ENCODE assay signal across 23 mouse cellular contexts in genomic region chr7:109876085-109876484, GRCm38 (mm10). TPM values are rescaled to one million over a fixed set of nuclear protein-coding genes. Genes with fewer than 3 reads are reported as not detected.
DNase-seq lines count a peak whose midpoint lies in the region; ATAC-seq and TF ChIP-seq lines count a peak whose summit lies in the region.
"Had no signal": no experiment of that assay in that cellular context is flagged by ENCODE, and none has a peak within 500 bp of the region (broad histone marks: within the 10 kb centered on the region; RNA-seq: fewer than 3 reads in every experiment).

No protein-coding gene starts in this region.

- no peak overlapping the region for H3K4me2 ChIP-seq in forebrain, embryonic 13.5 days
- no peak overlapping the region for H3K4me2 ChIP-seq in intestine, postnatal 0 days (replicated peaks; ENCODE audit: low read depth)
- no peak overlapping the region for H3K4me2 ChIP-seq in intestine, embryonic 15.5 days (replicated peaks)
- H3K4me2 ChIP-seq in midbrain, embryonic 15.5 days = no peak overlapping the region
- H3K4me2 ChIP-seq in midbrain, embryonic 11.5 days = no peak overlapping the region
- H3K4me2 ChIP-seq: embryonic facial prominence, embryonic 13.5 days; hindbrain, embryonic 14.5 days; neural tube, embryonic 12.5 days had no signal

- peak overlapping the region; percentile 45; the same call in 1 of the 2 replicates for H3K27ac ChIP-seq in forebrain, embryonic 13.5 days
- no peak overlapping the region for H3K27ac ChIP-seq in forebrain, embryonic 10.5 days
- no peak overlapping the region for H3K27ac ChIP-seq in intestine, postnatal 0 days (ENCODE audit: low read depth, low read length)
- no peak overlapping the region for H3K27ac ChIP-seq in intestine, embryonic 15.5 days
- 0 out of 2 replicates have a peak overlapping the region, but pooled peaks have one; percentile 7 for H3K27ac ChIP-seq in midbrain, embryonic 15.5 days
- no peak overlapping the region for H3K27ac ChIP-seq in midbrain, embryonic 11.5 days (ENCODE audit: low read depth, low read length)
- H3K27ac ChIP-seq: embryonic facial prominence, embryonic 13.5 days; hindbrain, embryonic 14.5 days; limb, embryonic 10.5 days; neural tube, embryonic 12.5 days had no signal

- 0 out of 2 replicates have a peak, but pooled peaks cover 5% of the 10 kb centered on the region for H3K4me1 ChIP-seq in forebrain, embryonic 13.5 days
- H3K4me1 ChIP-seq in forebrain, embryonic 10.5 days = 0 out of 2 replicates have a peak, but pooled peaks cover 6% of the 10 kb centered on the region
- no peaks in the 10 kb centered on the region for H3K4me1 ChIP-seq in intestine, postnatal 0 days (replicated peaks; ENCODE audit: control insufficient read depth, insufficient read depth, low read length)
- 0 out of 2 replicates have a peak, but pooled peaks cover 4% of the 10 kb centered on the region for H3K4me1 ChIP-seq in intestine, embryonic 15.5 days (replicated peaks)
- H3K4me1 ChIP-seq in midbrain, embryonic 15.5 days = no peaks in the 10 kb centered on the region; the same call in 1 of the 2 replicates
- H3K4me1 ChIP-seq in midbrain, embryonic 11.5 days (ENCODE audit: control insufficient read depth, insufficient read depth, low read length) = no peaks in the 10 kb centered on the region
- H3K4me1 ChIP-seq: embryonic facial prominence, embryonic 13.5 days; neural tube, embryonic 12.5 days had no signal

- peak; percentile 14; the same call in 1 of the 2 replicates for TF ChIP-seq CTCF in intestine, postnatal 0 days (IDR thresholded peaks at IDR 0.05; ENCODE audit: low read depth)

- no peaks in the 10 kb centered on the region for H3K9me3 ChIP-seq in forebrain, embryonic 13.5 days (replicated peaks)
- H3K9me3 ChIP-seq in forebrain, embryonic 10.5 days = no peaks in the 10 kb centered on the region
- no peaks in the 10 kb centered on the region for H3K9me3 ChIP-seq in intestine, postnatal 0 days (ENCODE audit: control insufficient read depth)
- no peaks in the 10 kb centered on the region for H3K9me3 ChIP-seq in intestine, embryonic 15.5 days
- no peaks in the 10 kb centered on the region for H3K9me3 ChIP-seq in midbrain, embryonic 15.5 days
- no peaks in the 10 kb centered on the region for H3K9me3 ChIP-seq in midbrain, embryonic 11.5 days (ENCODE audit: control insufficient read depth, low read length)
- H3K9me3 ChIP-seq: embryonic facial prominence, embryonic 13.5 days; G1E; limb, embryonic 10.5 days; neural tube, embryonic 12.5 days had no signal

- no peak for ATAC-seq in forebrain, embryonic 13.5 days
- no peak for ATAC-seq in intestine, postnatal 0 days
- no peak for ATAC-seq in intestine, embryonic 15.5 days
- no peak for ATAC-seq in midbrain, embryonic 15.5 days (replicated peaks)
- ATAC-seq in midbrain, embryonic 11.5 days (ENCODE audit: low FRiP score) = no peak
- ATAC-seq: intestine, embryonic 16.5 days; liver, postnatal 0 days had no signal

- H3K27me3 ChIP-seq in forebrain, embryonic 13.5 days = no peaks in the 10 kb centered on the region
- H3K27me3 ChIP-seq in forebrain, embryonic 10.5 days (ENCODE audit: poor library complexity, severe bottlenecking) = no peaks in the 10 kb centered on the region
- H3K27me3 ChIP-seq in intestine, postnatal 0 days (replicated peaks; ENCODE audit: control insufficient read depth, insufficient read depth, low read length) = no peaks in the 10 kb centered on the region
- no peaks in the 10 kb centered on the region for H3K27me3 ChIP-seq in intestine, embryonic 15.5 days (replicated peaks)
- H3K27me3 ChIP-seq in midbrain, embryonic 15.5 days (replicated peaks) = no peaks in the 10 kb centered on the region
- no peaks in the 10 kb centered on the region for H3K27me3 ChIP-seq in midbrain, embryonic 11.5 days (ENCODE audit: control insufficient read depth, insufficient read depth, low read length)
- H3K27me3 ChIP-seq: embryonic facial prominence, embryonic 13.5 days; neural tube, embryonic 12.5 days had no signal

- no peak overlapping the region for H3K4me3 ChIP-seq in forebrain, embryonic 13.5 days
- no peak overlapping the region for H3K4me3 ChIP-seq in forebrain, embryonic 10.5 days
- no peak overlapping the region for H3K4me3 ChIP-seq in intestine, postnatal 0 days (ENCODE audit: low read depth, low read length)
- no peak overlapping the region for H3K4me3 ChIP-seq in intestine, embryonic 15.5 days (replicated peaks)
- no peak overlapping the region for H3K4me3 ChIP-seq in midbrain, embryonic 15.5 days
- no peak overlapping the region for H3K4me3 ChIP-seq in midbrain, embryonic 11.5 days (ENCODE audit: low read depth, low read length)
- H3K4me3 ChIP-seq: embryonic facial prominence, embryonic 13.5 days; limb, embryonic 10.5 days; neural tube, embryonic 12.5 days had no signal

- WGBS in forebrain, embryonic 13.5 days = 69% methylated on average over 8 of the region's 8 CpGs
- WGBS in forebrain, embryonic 10.5 days = 77% methylated on average over 8 of the region's 8 CpGs
- 69% methylated on average over 8 of the region's 8 CpGs for WGBS in intestine, postnatal 0 days
- WGBS in intestine, embryonic 15.5 days = 51% methylated on average over 8 of the region's 8 CpGs
- 77% methylated on average over 8 of the region's 8 CpGs for WGBS in midbrain, embryonic 15.5 days
- 79% methylated on average over 8 of the region's 8 CpGs for WGBS in midbrain, embryonic 11.5 days

- H3K9ac ChIP-seq in forebrain, embryonic 13.5 days = no peak overlapping the region
- no peak overlapping the region for H3K9ac ChIP-seq in intestine, postnatal 0 days (ENCODE audit: low read depth, low read length)
- no peak overlapping the region for H3K9ac ChIP-seq in intestine, embryonic 15.5 days
- no peak overlapping the region for H3K9ac ChIP-seq in midbrain, embryonic 15.5 days
- no peak overlapping the region for H3K9ac ChIP-seq in midbrain, embryonic 11.5 days (ENCODE audit: low read length)
- H3K9ac ChIP-seq: embryonic facial prominence, embryonic 13.5 days; hindbrain, embryonic 14.5 days; liver, postnatal 0 days; neural tube, embryonic 12.5 days had no signal

- no peak for DNase-seq in forebrain, embryonic 10.5 days (ENCODE audit: extremely low spot score, low spot score)
- DNase-seq in midbrain, embryonic 11.5 days (ENCODE audit: low spot score, missing footprints) = no peak
- no peak for DNase-seq in adrenal gland, adult 2 months
- DNase-seq: adrenal gland, postnatal 25 days; cerebellum, adult 18-20 months; gastrocnemius, postnatal 25 days; heart, postnatal 14 days; kidney, postnatal 14 days; liver, postnatal 0 days; lung, postnatal 10 days; thymus, postnatal 14 days had no signal

- H3K36me3 ChIP-seq in forebrain, embryonic 13.5 days (ENCODE audit: poor library complexity, severe bottlenecking) = no peaks in the 10 kb centered on the region
- H3K36me3 ChIP-seq in forebrain, embryonic 10.5 days (replicated peaks) = no peaks in the 10 kb centered on the region
- H3K36me3 ChIP-seq in intestine, postnatal 0 days (ENCODE audit: control insufficient read depth, insufficient read depth) = no peaks in the 10 kb centered on the region
- H3K36me3 ChIP-seq in intestine, embryonic 15.5 days = no peaks in the 10 kb centered on the region
- no peaks in the 10 kb centered on the region for H3K36me3 ChIP-seq in midbrain, embryonic 15.5 days (replicated peaks)
- no peaks in the 10 kb centered on the region for H3K36me3 ChIP-seq in midbrain, embryonic 11.5 days (ENCODE audit: control insufficient read depth, insufficient read depth, low read length)
- H3K36me3 ChIP-seq: embryonic facial prominence, embryonic 13.5 days; G1E; limb, embryonic 10.5 days; neural tube, embryonic 12.5 days had no signal

RNA-seq across cellular contexts. Expression of gene Scube2, which starts 10.6 kb away (rescaled TPM):
- polyA plus RNA-seq in forebrain, embryonic 13.5 days (2015; fragmentation: Nextera tagmentation; extraction: Ambion mirVana) = 0.77 and 0.79 TPM in 2 replicates
- 1.4 and 1.8 TPM in 2 replicates for polyA plus RNA-seq in forebrain, embryonic 10.5 days (2016; fragmentation: Nextera tagmentation; extraction: Ambion mirVana)
- 2.6 and 3.2 TPM in 2 replicates for polyA plus RNA-seq in intestine, postnatal 0 days (2015; fragmentation: Nextera tagmentation; extraction: Ambion mirVana)
- 1.6 and 1.7 TPM in 2 replicates for polyA plus RNA-seq in intestine, embryonic 15.5 days (2015; fragmentation: Nextera tagmentation; extraction: Ambion mirVana)
- polyA plus RNA-seq in midbrain, embryonic 15.5 days (2015; fragmentation: Nextera tagmentation; extraction: Ambion mirVana) = 1.7 and 2.2 TPM in 2 replicates
- polyA plus RNA-seq in midbrain, embryonic 11.5 days (2014; fragmentation: Nextera tagmentation; extraction: Ambion mirVana) = 3.6 and 4.2 TPM in 2 replicates
- under 1 TPM; 0.17 to 0.62 TPM for total RNA-seq in adrenal gland, adult 2 months (2021)
- polyA plus RNA-seq in adrenal gland, adult 2 months (2012; rRNA removed) = 0.10 and 0.22 TPM in 2 replicates
- total RNA-seq: megakaryocyte progenitor cell, adult 5-6 weeks had no signal
- polyA plus RNA-seq: liver, adult 2 months had no signal

Comparison
In these comparisons a context has a peak if more than half of its experiments do, and no peak if none do; other contexts are left out.
1. H3K27ac ChIP-seq: peak in forebrain, embryonic 13.5 days (single experiment) and midbrain, embryonic 15.5 days (single experiment); none in forebrain, embryonic 10.5 days (single experiment), intestine, postnatal 0 days (single experiment), intestine, embryonic 15.5 days (single experiment) and midbrain, embryonic 11.5 days (single experiment).